Mouse (Mus musculus): Measurements from ENCODE around the gene Tmem251. TPM values are rescaled to one million over a fixed set of nuclear protein-coding genes. Genes with fewer than 3 reads are reported as not detected.

The Tmem251 gene
- polyA plus RNA-seq, 1 experiment, result 4.2 TPM

- no peak for DNase-seq
- H3K27me3 ChIP-seq (ENCODE audit: control insufficient read depth, insufficient read depth, low read length), result no peaks in the 10 kb centered on the region
- no peak overlapping the region for H3K27ac ChIP-seq (ENCODE audit: control insufficient read depth, insufficient read depth, low read length)
- TF ChIP-seq POLR2A (IDR thresholded peaks at IDR 0.05; ENCODE audit: control insufficient read depth, extremely low read depth, insufficient read depth, low read length, poor library complexity) (no peak), CTCF (IDR thresholded peaks at IDR 0.05; ENCODE audit: borderline replicate concordance, control insufficient read depth, extremely low read depth, insufficient read depth, low read length, poor library complexity) (no peak)
- WGBS, result 64% methylated on average over 1 of the region's 1 CpGs
- no peak overlapping the region for H3K4me3 ChIP-seq (ENCODE audit: control insufficient read depth, insufficient read depth, low read length)
- no peaks in the 10 kb centered on the region for H3K36me3 ChIP-seq (ENCODE audit: control insufficient read depth, insufficient read depth, low read length)
- peaks cover 86% of the 10 kb centered on the region for H3K4me1 ChIP-seq (replicated peaks; ENCODE audit: control insufficient read depth, insufficient read depth, low read length)
These were observed 44.4 kb upstream of the Tmem251 start for GRCm38 (mm10) chr12:102699156-102699555.

- Histone ChIP-seq H3K27me3 (ENCODE audit: control insufficient read depth, insufficient read depth, low read length) (no peaks in the 10 kb centered on the region), H3K4me3 (ENCODE audit: control insufficient read depth, insufficient read depth, low read length) (no peak overlapping the region), H3K36me3 (ENCODE audit: control insufficient read depth, insufficient read depth, low read length) (no peaks in the 10 kb centered on the region), H3K4me1 (replicated peaks; ENCODE audit: control insufficient read depth, insufficient read depth, low read length) (peaks cover 78% of the 10 kb centered on the region), H3K27ac (ENCODE audit: control insufficient read depth, insufficient read depth, low read length) (no peak overlapping the region)
- no peak for DNase-seq
- WGBS, result 88% methylated on average over 12 of the region's 12 CpGs
- TF ChIP-seq CTCF (IDR thresholded peaks at IDR 0.05; ENCODE audit: borderline replicate concordance, control insufficient read depth, extremely low read depth, insufficient read depth, low read length, poor library complexity) (no peak), POLR2A (IDR thresholded peaks at IDR 0.05; ENCODE audit: control insufficient read depth, extremely low read depth, insufficient read depth, low read length, poor library complexity) (no peak)
These were observed 43.1 kb upstream of the Tmem251 start for GRCm38 (mm10) chr12:102700453-102700852.

GRCm38 (mm10) chr12:102701691-102702207, 41.8 kb upstream of the Tmem251 start:
- 72% methylated on average over 5 of the region's 5 CpGs for WGBS
- Histone ChIP-seq H3K27me3 (ENCODE audit: control insufficient read depth, insufficient read depth, low read length) (no peaks in the 10 kb centered on the region), H3K4me1 (replicated peaks; ENCODE audit: control insufficient read depth, insufficient read depth, low read length) (peaks cover 67% of the 10 kb centered on the region), H3K27ac (ENCODE audit: control insufficient read depth, insufficient read depth, low read length) (no peak overlapping the region), H3K4me3 (ENCODE audit: control insufficient read depth, insufficient read depth, low read length) (no peak overlapping the region), H3K36me3 (ENCODE audit: control insufficient read depth, insufficient read depth, low read length) (no peaks in the 10 kb centered on the region)
- TF ChIP-seq POLR2A (IDR thresholded peaks at IDR 0.05; ENCODE audit: control insufficient read depth, extremely low read depth, insufficient read depth, low read length, poor library complexity) (no peak), CTCF (IDR thresholded peaks at IDR 0.05; ENCODE audit: borderline replicate concordance, control insufficient read depth, extremely low read depth, insufficient read depth, low read length, poor library complexity) (no peak)
- DNase-seq, result no peak

GRCm38 (mm10) chr12:102702356-102703110, 41.0 kb upstream of the Tmem251 start:
- WGBS, result 12% methylated on average over 15 of the region's 15 CpGs
- H3K4me1 ChIP-seq (replicated peaks; ENCODE audit: control insufficient read depth, insufficient read depth, low read length), result peaks cover 59% of the 10 kb centered on the region

GRCm38 (mm10) chr12:102703111-102703412, 40.5 kb upstream of the Tmem251 start:
- no peak for TF ChIP-seq CTCF (IDR thresholded peaks at IDR 0.05; ENCODE audit: borderline replicate concordance, control insufficient read depth, extremely low read depth, insufficient read depth, low read length, poor library complexity)
- TF ChIP-seq POLR2A (IDR thresholded peaks at IDR 0.05; ENCODE audit: control insufficient read depth, extremely low read depth, insufficient read depth, low read length, poor library complexity), result no peak
- 14% methylated on average over 4 of the region's 4 CpGs for WGBS
- Histone ChIP-seq H3K27me3 (ENCODE audit: control insufficient read depth, insufficient read depth, low read length) (no peaks in the 10 kb centered on the region), H3K36me3 (ENCODE audit: control insufficient read depth, insufficient read depth, low read length) (no peaks in the 10 kb centered on the region), H3K4me1 (replicated peaks; ENCODE audit: control insufficient read depth, insufficient read depth, low read length) (peaks cover 54% of the 10 kb centered on the region), H3K4me3 (ENCODE audit: control insufficient read depth, insufficient read depth, low read length) (peak overlapping the region; percentile 32; the same call in 1 of the 2 replicates), H3K27ac (ENCODE audit: control insufficient read depth, insufficient read depth, low read length) (peak overlapping the region; percentile 77; the same call in 1 of the 2 replicates)
- no peak for DNase-seq

More at GRCm38 (mm10) chr12:102702356-102703110, 41.0 kb upstream of the Tmem251 start:
- H3K27ac ChIP-seq (ENCODE audit: control insufficient read depth, insufficient read depth, low read length), result peak overlapping the region; percentile 77; the same call in 1 of the 2 replicates
- TF ChIP-seq CTCF (IDR thresholded peaks at IDR 0.05; ENCODE audit: borderline replicate concordance, control insufficient read depth, extremely low read depth, insufficient read depth, low read length, poor library complexity) (0 out of 2 replicates have a peak, but pooled peaks have one; percentile 21), POLR2A (IDR thresholded peaks at IDR 0.05; ENCODE audit: control insufficient read depth, extremely low read depth, insufficient read depth, low read length, poor library complexity) (no peak)
- no peaks in the 10 kb centered on the region for H3K36me3 ChIP-seq (ENCODE audit: control insufficient read depth, insufficient read depth, low read length)
- no peaks in the 10 kb centered on the region for H3K27me3 ChIP-seq (ENCODE audit: control insufficient read depth, insufficient read depth, low read length)
- peak overlapping the region; percentile 32 for H3K4me3 ChIP-seq (ENCODE audit: control insufficient read depth, insufficient read depth, low read length)
- DNase-seq, result peak; percentile 84

GRCm38 (mm10) chr12:102703441-102703840, 40.1 kb upstream of the Tmem251 start:
- Histone ChIP-seq H3K27me3 (ENCODE audit: control insufficient read depth, insufficient read depth, low read length) (no peaks in the 10 kb centered on the region), H3K4me3 (ENCODE audit: control insufficient read depth, insufficient read depth, low read length) (peak overlapping the region; percentile 85), H3K36me3 (ENCODE audit: control insufficient read depth, insufficient read depth, low read length) (no peaks in the 10 kb centered on the region), H3K27ac (ENCODE audit: control insufficient read depth, insufficient read depth, low read length) (0 out of 2 replicates have a peak overlapping the region, but pooled peaks have one; percentile 15), H3K4me1 (replicated peaks; ENCODE audit: control insufficient read depth, insufficient read depth, low read length) (peaks cover 50% of the 10 kb centered on the region)
- 29% methylated on average over 6 of the region's 6 CpGs for WGBS
- TF ChIP-seq POLR2A (IDR thresholded peaks at IDR 0.05; ENCODE audit: control insufficient read depth, extremely low read depth, insufficient read depth, low read length, poor library complexity) (no peak), CTCF (IDR thresholded peaks at IDR 0.05; ENCODE audit: borderline replicate concordance, control insufficient read depth, extremely low read depth, insufficient read depth, low read length, poor library complexity) (no peak)
- no peak for DNase-seq
